9 mouse cellular contexts compared by ENCODE assay signal in the genomic region with DNA sequence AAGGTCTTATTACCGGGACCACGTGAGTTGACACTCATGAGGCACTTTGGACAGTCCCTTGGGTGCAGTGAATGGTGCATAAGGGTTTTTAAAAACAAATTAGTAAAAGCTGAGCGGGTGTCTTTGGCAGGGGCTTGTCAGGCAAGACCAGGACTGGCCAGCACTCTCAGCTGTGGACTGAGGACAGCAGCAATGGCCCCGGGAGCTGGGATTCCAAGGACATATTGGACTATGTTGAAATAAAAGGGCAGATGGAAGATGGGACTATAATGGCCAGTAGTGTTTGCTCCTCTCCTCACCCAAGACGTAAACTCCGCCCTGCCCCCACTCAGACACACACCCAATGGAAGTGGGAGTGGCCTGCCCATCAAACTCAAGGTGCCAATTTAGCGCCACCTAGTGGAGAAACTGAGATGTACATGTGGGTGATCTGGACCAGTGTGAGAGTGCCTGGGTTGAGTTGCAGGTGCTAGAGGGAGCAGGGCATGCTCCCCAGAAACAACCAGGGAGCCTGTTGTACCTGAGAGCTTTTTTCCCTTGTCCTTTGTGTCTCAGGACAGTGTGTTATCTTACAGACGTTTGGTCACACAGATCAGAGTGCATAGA.
A peak's percentile ranks its signal among the peaks of the same experiment; 100 is the strongest.
DNase-seq lines count a peak whose midpoint lies in the region; ATAC-seq and TF ChIP-seq lines count a peak whose summit lies in the region.
"Had no signal": no experiment of that assay in that cellular context is flagged by ENCODE, and none has a peak within 500 bp of the region (broad histone marks: within the 10 kb centered on the region; RNA-seq: fewer than 3 reads in every experiment).

No protein-coding gene starts in this region.

- 22% methylated on average over 8 of the region's 8 CpGs for WGBS in forebrain, postnatal 0 days
- 21% methylated on average over 8 of the region's 8 CpGs for WGBS in midbrain, embryonic 14.5 days

- intact Hi-C loops in left cerebral cortex, postnatal 25 days (cut with DNase I), result no loop called here

- peak; percentile 82 for TF ChIP-seq CTCF in forebrain, postnatal 0 days (IDR thresholded peaks at IDR 0.05; ENCODE audit: low read depth)

- H3K9me3 ChIP-seq in forebrain, postnatal 0 days (ENCODE audit: low read length), result no peaks in the 10 kb centered on the region
- no peaks in the 10 kb centered on the region for H3K9me3 ChIP-seq in midbrain, embryonic 14.5 days (ENCODE audit: control insufficient read depth, low read length)
- H3K9me3 ChIP-seq: embryonic facial prominence, embryonic 13.5 days had no signal

- peaks cover 8% of the 10 kb centered on the region for H3K27me3 ChIP-seq in forebrain, postnatal 0 days (ENCODE audit: insufficient read depth, low read length)
- no peaks in the 10 kb centered on the region for H3K27me3 ChIP-seq in midbrain, embryonic 14.5 days (ENCODE audit: control insufficient read depth, insufficient read depth, low read length)

- no peak overlapping the region for H3K4me2 ChIP-seq in forebrain, postnatal 0 days (ENCODE audit: low read depth)
- no peak overlapping the region for H3K4me2 ChIP-seq in midbrain, embryonic 14.5 days (ENCODE audit: low read length)
- H3K4me2 ChIP-seq: embryonic facial prominence, embryonic 13.5 days had no signal

- no peak overlapping the region for H3K9ac ChIP-seq in forebrain, postnatal 0 days
- H3K9ac ChIP-seq in midbrain, embryonic 14.5 days (replicated peaks; ENCODE audit: low read length), result no peak overlapping the region
- H3K9ac ChIP-seq: embryonic facial prominence, embryonic 13.5 days had no signal

- H3K4me3 ChIP-seq in forebrain, postnatal 0 days (ENCODE audit: low read depth, low read length), result no peak overlapping the region
- H3K4me3 ChIP-seq in midbrain, embryonic 14.5 days (replicated peaks; ENCODE audit: low read depth, low read length), result no peak overlapping the region
- H3K4me3 ChIP-seq: embryonic facial prominence, embryonic 13.5 days had no signal

- DNase-seq in spleen, postnatal 10 days (ENCODE audit: low spot score in 2 of 2), result peak; percentile 9 to 58
- DNase-seq in spleen, adult 12 weeks (ENCODE audit: low spot score), result no peak
- DNase-seq in cerebellum, adult 11-12 months, result peak; percentile 19
- DNase-seq in forebrain, postnatal 0 days, result peak; percentile 72
- peak; percentile 55 for DNase-seq in kidney, adult 18-20 months
- peak; percentile 47 to 50 for DNase-seq in left cerebral cortex, postnatal 25 days (ENCODE audit: low spot score in 2 of 2)
- DNase-seq in midbrain, embryonic 14.5 days, result peak; percentile 86
- peak; percentile 5 to 27 for DNase-seq in thymus, postnatal 10 days (ENCODE audit: low spot score in 2 of 2)

- H3K27ac ChIP-seq in forebrain, postnatal 0 days (ENCODE audit: low read depth, low read length), result no peak overlapping the region
- H3K27ac ChIP-seq in midbrain, embryonic 14.5 days (replicated peaks; ENCODE audit: low read depth, low read length), result no peak overlapping the region
- H3K27ac ChIP-seq: embryonic facial prominence, embryonic 13.5 days had no signal

- no peaks in the 10 kb centered on the region for H3K36me3 ChIP-seq in forebrain, postnatal 0 days (ENCODE audit: insufficient read depth)
- H3K36me3 ChIP-seq in midbrain, embryonic 14.5 days (ENCODE audit: control insufficient read depth, insufficient read depth, low read length), result no peaks in the 10 kb centered on the region
- H3K36me3 ChIP-seq: embryonic facial prominence, embryonic 13.5 days had no signal

- ATAC-seq in forebrain, postnatal 0 days, result peak; percentile 40; the same call in 1 of the 2 replicates
- ATAC-seq in midbrain, embryonic 14.5 days (ENCODE audit: low FRiP score, low TSS enrichment), result no peak

- no peaks in the 10 kb centered on the region for H3K4me1 ChIP-seq in forebrain, postnatal 0 days (ENCODE audit: insufficient read depth)
- peaks cover 9% of the 10 kb centered on the region; the same call in 1 of the 2 replicates for H3K4me1 ChIP-seq in midbrain, embryonic 14.5 days (ENCODE audit: control insufficient read depth, insufficient read depth, low read length)
